Mouse (Mus musculus): ENCODE measurements at regions not wholly inside any gene's neighbourhood (a gene's known extent, or its start where the extent isn't known, plus 50 kb on each side); places are given as distances from the start of the nearest gene placed in this dataset.

DNA sequence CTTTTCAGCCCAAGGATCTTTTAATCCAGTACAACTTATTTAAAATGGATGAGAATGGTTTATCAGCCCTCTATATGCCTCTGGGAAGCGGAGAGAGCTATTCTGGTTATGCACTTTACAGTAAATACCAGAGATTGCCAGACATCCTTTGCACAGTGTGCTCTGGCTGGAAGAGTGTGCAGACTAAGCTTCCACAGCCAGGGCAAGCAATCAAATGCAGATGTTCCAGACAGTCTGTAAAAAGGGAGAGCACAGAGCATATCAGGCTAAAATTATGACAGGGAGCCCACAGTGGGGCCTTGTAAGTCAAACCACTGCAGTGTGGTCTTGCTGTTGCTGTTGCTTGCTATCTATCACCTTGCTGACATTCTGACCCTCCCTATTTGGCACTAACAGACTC lies 288.6 kb downstream of the Ostf1 start:
- H3K4me3 ChIP-seq (ENCODE audit: low read depth, low read length), result no peak overlapping the region
- no peak overlapping the region for H3K9ac ChIP-seq (ENCODE audit: low read length)
- H3K4me1 ChIP-seq (ENCODE audit: control insufficient read depth, insufficient read depth, low read length), result no peaks in the 10 kb centered on the region
- no peak overlapping the region for H3K27ac ChIP-seq (ENCODE audit: low read depth, low read length)
- no peaks in the 10 kb centered on the region for H3K27me3 ChIP-seq (ENCODE audit: control insufficient read depth, insufficient read depth, low read length)
- no peak overlapping the region for H3K4me2 ChIP-seq (ENCODE audit: low read depth)
- H3K36me3 ChIP-seq (ENCODE audit: control insufficient read depth, insufficient read depth, low read length), result no peaks in the 10 kb centered on the region
- no peak for ATAC-seq (ENCODE audit: insufficient read depth, low FRiP score, low TSS enrichment)
- no peak for DNase-seq (ENCODE audit: low spot score)
- no peaks in the 10 kb centered on the region for H3K9me3 ChIP-seq (ENCODE audit: control insufficient read depth, low read length)
- 86% methylated on average over 1 of the region's 1 CpGs for WGBS

DNA sequence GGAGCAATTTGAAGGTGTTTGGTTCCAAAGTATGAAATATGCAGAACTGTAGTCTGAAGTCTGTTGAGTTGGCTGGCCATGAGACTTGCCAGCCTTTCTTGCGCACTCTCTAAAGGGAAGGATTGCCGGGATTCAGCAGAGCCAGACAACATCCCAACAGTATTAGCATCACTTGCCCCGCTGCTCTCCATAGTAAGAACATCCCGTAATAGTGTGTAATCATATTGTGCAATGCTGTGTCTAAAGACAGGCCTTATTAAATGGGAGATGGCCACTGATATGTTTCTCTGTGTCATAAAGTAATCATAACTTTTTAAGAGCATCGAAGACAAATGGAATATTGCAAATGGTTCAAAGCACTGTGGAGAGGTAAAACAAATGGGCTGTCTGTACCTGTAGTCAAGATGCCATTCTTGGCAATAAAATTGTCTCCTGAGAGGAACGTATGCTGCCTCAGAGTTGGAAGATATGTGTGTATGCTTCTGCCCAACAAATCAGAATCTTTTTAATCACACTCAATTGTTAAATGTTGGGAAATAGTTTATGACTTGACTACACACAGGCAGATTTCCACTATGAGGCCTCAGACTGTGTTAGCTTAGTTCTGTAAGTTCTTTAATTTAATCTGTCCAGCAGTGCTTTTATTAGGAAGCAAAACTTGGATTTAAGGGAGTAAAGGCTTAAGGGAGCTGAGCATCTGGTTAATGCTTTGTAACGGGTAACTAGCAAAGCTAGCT lies 293.6 kb downstream of the Ostf1 start:
- no peak overlapping the region for H3K4me2 ChIP-seq (ENCODE audit: low read depth)
- no peak for DNase-seq (ENCODE audit: low spot score)
- no peaks in the 10 kb centered on the region for H3K9me3 ChIP-seq (ENCODE audit: control insufficient read depth, low read length)
- no peaks in the 10 kb centered on the region for H3K4me1 ChIP-seq (ENCODE audit: control insufficient read depth, insufficient read depth, low read length)
- WGBS, result 90% methylated on average over 7 of the region's 7 CpGs
- no peak overlapping the region for H3K4me3 ChIP-seq (ENCODE audit: low read depth, low read length)
- H3K27me3 ChIP-seq (ENCODE audit: control insufficient read depth, insufficient read depth, low read length), result no peaks in the 10 kb centered on the region
- ATAC-seq (ENCODE audit: insufficient read depth, low FRiP score, low TSS enrichment), result no peak
- no peak overlapping the region for H3K9ac ChIP-seq (ENCODE audit: low read length)
- no peak overlapping the region for H3K27ac ChIP-seq (ENCODE audit: low read depth, low read length)
- no peaks in the 10 kb centered on the region for H3K36me3 ChIP-seq (ENCODE audit: control insufficient read depth, insufficient read depth, low read length)

- no peak overlapping the region for H3K27ac ChIP-seq (ENCODE audit: low read depth, low read length)
- no peaks in the 10 kb centered on the region for H3K4me1 ChIP-seq (ENCODE audit: control insufficient read depth, insufficient read depth, low read length)
- H3K9me3 ChIP-seq (ENCODE audit: control insufficient read depth, low read length), result no peaks in the 10 kb centered on the region
- ATAC-seq (ENCODE audit: insufficient read depth, low FRiP score, low TSS enrichment), result no peak
- no peaks in the 10 kb centered on the region for H3K27me3 ChIP-seq (ENCODE audit: control insufficient read depth, insufficient read depth, low read length)
- no peak overlapping the region for H3K9ac ChIP-seq (ENCODE audit: low read length)
- WGBS, result 88% methylated on average over 4 of the region's 4 CpGs
- DNase-seq (ENCODE audit: low spot score), result no peak
- no peak overlapping the region for H3K4me3 ChIP-seq (ENCODE audit: low read depth, low read length)
- no peaks in the 10 kb centered on the region for H3K36me3 ChIP-seq (ENCODE audit: control insufficient read depth, insufficient read depth, low read length)
- H3K4me2 ChIP-seq (ENCODE audit: low read depth), result no peak overlapping the region
These were observed 295.0 kb downstream of the Ostf1 start for GRCm38 (mm10) chr19:18336637-18337036.

DNA sequence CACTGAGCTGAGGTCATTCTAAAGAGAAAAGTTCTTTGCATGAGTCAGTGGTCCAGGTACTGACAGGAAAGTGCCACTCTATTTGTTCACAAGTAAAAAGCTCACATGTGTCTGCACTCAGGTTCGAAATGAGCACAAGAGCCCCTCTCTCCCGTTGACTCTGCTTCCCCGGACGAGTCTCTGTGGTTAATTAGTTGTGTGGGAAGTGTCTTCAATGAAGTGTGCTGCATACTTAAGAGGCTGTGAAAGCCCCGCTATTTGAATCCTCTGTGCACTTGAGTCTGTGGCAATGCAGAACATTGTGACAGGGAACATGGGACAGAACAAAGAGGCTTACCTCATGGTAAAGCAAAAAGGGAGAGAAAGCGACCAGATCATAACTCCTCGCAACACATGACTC lies 297.0 kb downstream of the Ostf1 start:
- Histone ChIP-seq H3K27ac (ENCODE audit: low read depth, low read length) (no peak overlapping the region), H3K27me3 (ENCODE audit: control insufficient read depth, insufficient read depth, low read length) (no peaks in the 10 kb centered on the region), H3K4me2 (ENCODE audit: low read depth) (no peak overlapping the region), H3K9ac (ENCODE audit: low read length) (no peak overlapping the region), H3K9me3 (ENCODE audit: control insufficient read depth, low read length) (no peaks in the 10 kb centered on the region), H3K4me1 (ENCODE audit: control insufficient read depth, insufficient read depth, low read length) (no peaks in the 10 kb centered on the region), H3K36me3 (ENCODE audit: control insufficient read depth, insufficient read depth, low read length) (no peaks in the 10 kb centered on the region), H3K4me3 (ENCODE audit: low read depth, low read length) (no peak overlapping the region)
- ATAC-seq (ENCODE audit: insufficient read depth, low FRiP score, low TSS enrichment) (no peak), DNase-seq (ENCODE audit: low spot score) (no peak)
- 66% methylated on average over 7 of the region's 7 CpGs for WGBS

DNA sequence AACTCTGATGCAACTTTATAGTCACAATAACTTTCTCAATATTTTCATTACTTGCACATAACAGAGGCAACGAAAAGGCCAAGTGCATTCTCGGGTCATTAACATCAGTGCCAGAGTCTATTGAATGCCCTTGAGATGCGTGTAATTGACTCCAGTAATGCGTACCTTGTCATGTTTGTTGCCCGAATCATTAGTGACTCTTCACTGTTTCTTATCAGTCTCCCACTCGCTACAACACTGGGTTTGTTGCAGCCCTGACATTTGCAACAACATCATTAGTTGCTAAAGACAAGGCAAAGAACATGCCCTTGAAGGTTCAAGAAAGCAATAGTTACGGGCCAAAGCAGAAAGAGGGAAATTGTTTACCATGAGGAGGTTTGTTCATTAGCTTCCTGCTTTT lies 299.8 kb downstream of the Ostf1 start:
- H3K9me3 ChIP-seq (ENCODE audit: control insufficient read depth, low read length), result no peaks in the 10 kb centered on the region
- DNase-seq (ENCODE audit: low spot score) (no peak), ATAC-seq (ENCODE audit: insufficient read depth, low FRiP score, low TSS enrichment) (no peak)
- H3K4me1 ChIP-seq (ENCODE audit: control insufficient read depth, insufficient read depth, low read length), result no peaks in the 10 kb centered on the region
- no peak overlapping the region for H3K27ac ChIP-seq (ENCODE audit: low read depth, low read length)
- H3K4me3 ChIP-seq (ENCODE audit: low read depth, low read length), result no peak overlapping the region
- no peaks in the 10 kb centered on the region for H3K36me3 ChIP-seq (ENCODE audit: control insufficient read depth, insufficient read depth, low read length)
- H3K9ac ChIP-seq (ENCODE audit: low read length), result no peak overlapping the region
- WGBS, result 73% methylated on average over 7 of the region's 7 CpGs
- no peaks in the 10 kb centered on the region for H3K27me3 ChIP-seq (ENCODE audit: control insufficient read depth, insufficient read depth, low read length)
- H3K4me2 ChIP-seq (ENCODE audit: low read depth), result no peak overlapping the region

- Histone ChIP-seq H3K36me3 (ENCODE audit: control insufficient read depth, insufficient read depth, low read length) (no peaks in the 10 kb centered on the region), H3K27ac (ENCODE audit: low read depth, low read length) (no peak overlapping the region), H3K9ac (ENCODE audit: low read length) (no peak overlapping the region), H3K4me3 (ENCODE audit: low read depth, low read length) (no peak overlapping the region), H3K4me2 (ENCODE audit: low read depth) (no peak overlapping the region), H3K4me1 (ENCODE audit: control insufficient read depth, insufficient read depth, low read length) (no peaks in the 10 kb centered on the region), H3K9me3 (ENCODE audit: control insufficient read depth, low read length) (no peaks in the 10 kb centered on the region), H3K27me3 (ENCODE audit: control insufficient read depth, insufficient read depth, low read length) (no peaks in the 10 kb centered on the region)
- DNase-seq (ENCODE audit: low spot score) (no peak), ATAC-seq (ENCODE audit: insufficient read depth, low FRiP score, low TSS enrichment) (no peak)
- 84% methylated on average over 2 of the region's 2 CpGs for WGBS
These were observed 302.2 kb downstream of the Ostf1 start for GRCm38 (mm10) chr19:18329421-18329820.

DNA sequence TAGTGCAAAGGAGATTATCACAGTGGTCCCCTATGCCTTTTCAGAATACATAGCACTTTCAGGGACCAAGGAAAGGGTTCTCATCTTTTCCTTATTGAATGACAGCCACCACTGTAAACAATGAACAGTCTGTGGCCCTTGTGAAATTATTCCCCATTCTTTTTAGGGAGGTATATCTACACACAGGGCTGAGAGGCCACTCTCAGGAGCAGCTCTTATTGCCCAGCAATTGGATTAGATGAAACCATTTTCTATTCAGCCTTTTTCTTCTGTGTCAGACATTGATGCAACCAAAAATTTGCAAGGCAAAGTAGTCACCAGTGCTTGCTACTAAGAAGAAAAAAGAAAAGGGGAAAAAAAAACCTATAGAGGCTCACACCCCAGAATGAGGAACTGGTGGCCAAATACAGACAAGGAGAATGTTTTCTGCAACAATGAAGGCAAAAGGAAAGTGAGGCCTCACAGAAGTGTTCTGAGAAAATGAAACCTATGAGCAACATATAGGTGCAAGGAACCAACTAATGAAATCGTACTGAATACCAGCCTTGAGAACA lies 313.2 kb downstream of the Ostf1 start:
- ATAC-seq (ENCODE audit: insufficient read depth, low FRiP score, low TSS enrichment) (no peak), DNase-seq (ENCODE audit: low spot score) (no peak)
- H3K9ac ChIP-seq (ENCODE audit: low read length), result no peak overlapping the region
- H3K9me3 ChIP-seq (ENCODE audit: control insufficient read depth, low read length), result no peaks in the 10 kb centered on the region
- H3K4me3 ChIP-seq (ENCODE audit: low read depth, low read length), result no peak overlapping the region
- H3K27ac ChIP-seq (ENCODE audit: low read depth, low read length), result no peak overlapping the region
- no peaks in the 10 kb centered on the region for H3K36me3 ChIP-seq (ENCODE audit: control insufficient read depth, insufficient read depth, low read length)
- no peaks in the 10 kb centered on the region for H3K27me3 ChIP-seq (ENCODE audit: control insufficient read depth, insufficient read depth, low read length)
- 93% methylated on average over 1 of the region's 1 CpGs for WGBS
- no peaks in the 10 kb centered on the region for H3K4me1 ChIP-seq (ENCODE audit: control insufficient read depth, insufficient read depth, low read length)
- no peak overlapping the region for H3K4me2 ChIP-seq (ENCODE audit: low read depth)

DNA sequence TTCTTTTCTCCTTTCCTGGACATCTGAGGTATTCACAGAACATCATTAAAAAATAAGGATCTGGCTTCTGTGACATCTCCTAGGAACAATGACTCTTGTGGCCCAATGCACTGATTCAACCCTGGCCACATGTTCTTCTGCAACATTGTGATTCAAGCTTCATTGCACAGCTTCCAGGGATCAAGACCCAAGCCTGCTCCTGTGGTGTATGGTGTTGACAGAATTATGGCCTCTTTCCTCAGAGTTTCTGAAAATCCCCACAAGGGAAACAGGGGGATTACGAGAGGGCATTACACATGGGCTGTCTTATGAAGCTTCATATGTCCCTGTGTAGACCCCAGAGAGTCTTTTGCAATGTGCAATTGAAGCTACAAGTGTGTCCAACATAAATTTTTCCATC lies 358.2 kb downstream of the Ostf1 start:
- 46% methylated on average over 1 of the region's 1 CpGs for WGBS
- H3K4me3 ChIP-seq (ENCODE audit: low read depth, low read length), result no peak overlapping the region

GRCm38 (mm10) chr19:18255074-18255684 lies 376.4 kb downstream of the Ostf1 start:
- no peaks in the 10 kb centered on the region for H3K36me3 ChIP-seq (ENCODE audit: control insufficient read depth, insufficient read depth, low read length)
- DNase-seq (ENCODE audit: low spot score) (no peak), ATAC-seq (ENCODE audit: insufficient read depth, low FRiP score, low TSS enrichment) (no peak)
- H3K27me3 ChIP-seq (ENCODE audit: control insufficient read depth, insufficient read depth, low read length), result no peaks in the 10 kb centered on the region
- 76% methylated on average over 14 of the region's 14 CpGs for WGBS
- H3K9me3 ChIP-seq (ENCODE audit: control insufficient read depth, low read length), result no peaks in the 10 kb centered on the region
- no peak overlapping the region for H3K4me2 ChIP-seq (ENCODE audit: low read depth)
- no peaks in the 10 kb centered on the region for H3K4me1 ChIP-seq (ENCODE audit: control insufficient read depth, insufficient read depth, low read length)
- no peak overlapping the region for H3K9ac ChIP-seq (ENCODE audit: low read length)
- no peak overlapping the region for H3K4me3 ChIP-seq (ENCODE audit: low read depth, low read length)
- no peak overlapping the region for H3K27ac ChIP-seq (ENCODE audit: low read depth, low read length)

More for the DNA sequence above, 358.2 kb downstream of the Ostf1 start:
- no peaks in the 10 kb centered on the region for H3K27me3 ChIP-seq (ENCODE audit: control insufficient read depth, insufficient read depth, low read length)
- DNase-seq (ENCODE audit: low spot score) (no peak), ATAC-seq (ENCODE audit: insufficient read depth, low FRiP score, low TSS enrichment) (no peak)
- H3K4me1 ChIP-seq (ENCODE audit: control insufficient read depth, insufficient read depth, low read length), result no peaks in the 10 kb centered on the region
- H3K9ac ChIP-seq (ENCODE audit: low read length), result no peak overlapping the region
- no peaks in the 10 kb centered on the region for H3K9me3 ChIP-seq (ENCODE audit: control insufficient read depth, low read length)
- no peaks in the 10 kb centered on the region for H3K36me3 ChIP-seq (ENCODE audit: control insufficient read depth, insufficient read depth, low read length)
- no peak overlapping the region for H3K4me2 ChIP-seq (ENCODE audit: low read depth)
- H3K27ac ChIP-seq (ENCODE audit: low read depth, low read length), result no peak overlapping the region

Data from neural tube, embryonic 11.5 days (tissue).